ENCODE assay signal across 8 mouse cellular contexts in the genomic region with DNA sequence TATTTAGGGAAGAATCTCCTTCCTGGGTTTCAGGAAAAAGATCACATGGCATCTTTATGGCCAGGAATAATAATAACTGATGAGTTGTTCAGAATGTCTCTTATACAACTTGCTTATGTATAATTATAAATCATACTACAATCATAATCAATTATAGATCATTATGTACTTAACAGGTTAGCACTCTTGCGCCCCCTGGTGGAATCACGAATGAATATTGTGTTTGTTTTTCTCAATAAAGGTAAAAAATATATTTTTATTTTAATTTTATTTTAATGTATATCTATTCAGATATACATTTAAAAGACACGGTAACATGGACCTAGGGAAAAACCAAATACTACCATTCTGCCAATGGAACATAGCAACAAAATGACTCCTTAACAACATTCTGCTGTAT.
DNase-seq lines count a peak whose midpoint lies in the region; TF ChIP-seq lines count a peak whose summit lies in the region.

No protein-coding gene starts in this region.

- no peak overlapping the region for H3K4me3 ChIP-seq in left cerebral cortex, adult 2 months

- DNase-seq in cerebellum, adult 9-10 months, result peak; percentile 10
- no peak for DNase-seq in cerebellum, adult 11-12 months
- no peak for DNase-seq in left cerebral cortex, adult 2 months (ENCODE audit: extremely low spot score in 1 of 2, low spot score in 2 of 2)
- no peak for DNase-seq in left cerebral cortex, postnatal 25 days (ENCODE audit: low spot score in 2 of 2)
- DNase-seq in ZHBTc4 (ENCODE audit: low read depth, low spot score), result peak; percentile 25
- DNase-seq in lung, postnatal 14 days, result peak; percentile 55
- DNase-seq in ovary, postnatal 10 days (ENCODE audit: low spot score), result no peak
- DNase-seq in layer of hippocampus, postnatal 36 days, result no peak

- no peak overlapping the region for H3K27ac ChIP-seq in left cerebral cortex, adult 2 months

- TF ChIP-seq CTCF in left cerebral cortex, adult 2 months (IDR thresholded peaks at IDR 0.05), result peak; percentile 74

- intact Hi-C loops in left cerebral cortex, adult 2 months (cut with DNase I), result loop anchor here (5.0 kb wide), 2 partner anchors 107 to 373 kb away; no protein-coding TSS in a partner anchor
- intact Hi-C loops in left cerebral cortex, postnatal 25 days (cut with DNase I), result loop anchor here (5.0 kb wide), 1 partner anchor 102 kb away; no protein-coding TSS in a partner anchor

Comparison
In these comparisons a context has a peak if more than half of its experiments do, and no peak if none do; other contexts are left out.
1. DNase-seq: peak in cerebellum, adult 9-10 months (single experiment), ZHBTc4 (single experiment) and lung, postnatal 14 days (single experiment); none in cerebellum, adult 11-12 months (single experiment), left cerebral cortex, adult 2 months (0 of 2), left cerebral cortex, postnatal 25 days (0 of 2), ovary, postnatal 10 days (single experiment) and layer of hippocampus, postnatal 36 days (0 of 2).